Mouse (Mus musculus) MEL (cell line): Measurements from ENCODE around the gene Bcl2l1. TPM values are rescaled to one million over a fixed set of nuclear protein-coding genes. Genes with fewer than 3 reads are reported as not detected.

Experiments used
- DNase-seq: peaks from one replicate; pipeline ENCODE4 v3.0.0; 2011; ENCODE audit warnings: low read depth, low spot score
- H3K27ac ChIP-seq: 2 replicates; pipeline ENCODE4 v1.5.1; 2012; ENCODE audit warnings: low read depth, mild to moderate bottlenecking, control low read depth, low read length, moderate library complexity; ENCODE audit not compliant: control insufficient read depth
- H3K27me3 ChIP-seq, 2 experiments: fragments of 150-350 bp in 1 of 2; sonication (generic) in 1 of 2; 2 replicates each; pipeline ENCODE4 v1.6.1; 2012; ENCODE audit warnings: low read length in 2 of 2, mild to moderate bottlenecking in 2 of 2, improper control_type of control experiment in 1 of 2, moderate library complexity in 1 of 2; ENCODE audit not compliant: insufficient read depth in 2 of 2, control insufficient read depth in 1 of 2
- H3K36me3 ChIP-seq, 2 experiments: 2 replicates each; pipeline ENCODE4 v1.6.1; 2012 to 2014; ENCODE audit warnings: low read length in 2 of 2, improper control_type of control experiment in 1 of 2, inconsistent platforms in 1 of 2, mild to moderate bottlenecking in 1 of 2; ENCODE audit not compliant: insufficient read depth in 2 of 2, control insufficient read depth in 1 of 2
- H3K4me1 ChIP-seq, 2 experiments: fragments of 150-350 bp in 1 of 2; sonication (generic) in 1 of 2; 2 replicates each; pipeline ENCODE4 v1.6.1; 2012; ENCODE audit warnings: low read length in 2 of 2, improper control_type of control experiment in 1 of 2, mild to moderate bottlenecking in 1 of 2; ENCODE audit not compliant: insufficient read depth in 2 of 2, control insufficient read depth in 1 of 2
- H3K4me3 ChIP-seq, 2 experiments: fragments of 150-350 bp in 1 of 2; sonication (generic) in 1 of 2; 2 replicates each; pipeline ENCODE4 v1.5.1; 2012; ENCODE audit warnings: low read depth in 2 of 2, low read length in 2 of 2, mild to moderate bottlenecking in 2 of 2, moderate library complexity in 2 of 2, control low read depth in 1 of 2, improper control_type of control experiment in 1 of 2; ENCODE audit not compliant: control insufficient read depth in 1 of 2, insufficient read depth in 1 of 2
- H3K79me2 ChIP-seq: 2 replicates; pipeline ENCODE4 v1.6.1; 2012; ENCODE audit warnings: mild to moderate bottlenecking, low read length, moderate library complexity; ENCODE audit not compliant: control insufficient read depth, poor library complexity, insufficient read depth
- H3K9ac ChIP-seq: 2 replicates; pipeline ENCODE4 v1.6.1; 2012; ENCODE audit warnings: low read depth, mild to moderate bottlenecking, control low read depth, low read length, moderate library complexity; ENCODE audit not compliant: control insufficient read depth, poor library complexity, severe bottlenecking
- H3K9me3 ChIP-seq: fragments of 150-350 bp; sonication (generic); replicated peaks from 2 replicates; pipeline ENCODE4 v1.6.1; 2012; ENCODE audit warnings: mild to moderate bottlenecking, low read length, improper control_type of control experiment, moderate library complexity; ENCODE audit not compliant: insufficient read depth
- BHLHE40 ChIP-seq: IDR thresholded peaks from 2 replicates; pipeline ENCODE4 v1.6.1; 2012; ENCODE audit warnings: low read depth, mild to moderate bottlenecking, inconsistent platforms, low read length, improper control_type of control experiment, borderline replicate concordance
- E2F4 ChIP-seq: IDR thresholded peaks from 2 replicates; pipeline ENCODE4 v1.6.1; 2011; ENCODE audit warnings: low read depth, low read length, improper control_type of control experiment, borderline replicate concordance
- ELF1 ChIP-seq: IDR thresholded peaks from 2 replicates; pipeline ENCODE4 v1.6.1; 2014; ENCODE audit warnings: low read depth, mild to moderate bottlenecking, inconsistent platforms, low read length, improper control_type of control experiment, moderate library complexity
- EP300 ChIP-seq, 2 experiments: IDR thresholded peaks; 2 replicates each; pipeline ENCODE4 v1.6.1; 2011; ENCODE audit warnings: improper control_type of control experiment in 2 of 2, low read length in 2 of 2, low read depth in 1 of 2, mild to moderate bottlenecking in 1 of 2
- ETS1 ChIP-seq: IDR thresholded peaks from 2 replicates; pipeline ENCODE4 v1.6.1; 2012; ENCODE audit warnings: low read depth, mild to moderate bottlenecking, inconsistent platforms, low read length, improper control_type of control experiment, moderate library complexity
- GATA1 ChIP-seq: IDR thresholded peaks from 2 replicates; pipeline ENCODE4 v1.6.1; 2011; ENCODE audit warnings: low read depth, low read length, improper control_type of control experiment
- HCFC1 ChIP-seq: IDR thresholded peaks from 2 replicates; pipeline ENCODE4 v1.6.1; 2012; ENCODE audit warnings: low read depth, mild to moderate bottlenecking, inconsistent platforms, low read length, improper control_type of control experiment, moderate library complexity
- KAT2A ChIP-seq: conservative IDR thresholded peaks from 2 replicates; pipeline ENCODE4 v1.6.1; 2012; ENCODE audit warnings: low read depth, low read length, improper control_type of control experiment, inconsistent platforms
- MAFK ChIP-seq: IDR thresholded peaks from 2 replicates; pipeline ENCODE4 v1.6.1; 2011; ENCODE audit warnings: low read depth, mild to moderate bottlenecking, low read length, improper control_type of control experiment, borderline replicate concordance
- MAZ ChIP-seq: IDR thresholded peaks from 2 replicates; pipeline ENCODE4 v1.6.1; 2012; ENCODE audit warnings: low read depth, mild to moderate bottlenecking, inconsistent platforms, low read length, improper control_type of control experiment
- MEF2A ChIP-seq: IDR thresholded peaks from 2 replicates; pipeline ENCODE4 v1.6.1; 2014; ENCODE audit warnings: low read depth, mild to moderate bottlenecking, inconsistent platforms, low read length, improper control_type of control experiment; ENCODE audit not compliant: poor library complexity, insufficient replicate concordance, severe bottlenecking; ENCODE audit errors: extremely low read depth
- MXI1 ChIP-seq: IDR thresholded peaks from 2 replicates; pipeline ENCODE4 v1.6.1; 2011; ENCODE audit warnings: mild to moderate bottlenecking, low read depth, low read length, improper control_type of control experiment
- MYB ChIP-seq: IDR thresholded peaks from 2 replicates; pipeline ENCODE4 v1.6.1; 2011; ENCODE audit warnings: mild to moderate bottlenecking, low read depth, low read length, improper control_type of control experiment
- MYC ChIP-seq: IDR thresholded peaks from 2 replicates; pipeline ENCODE4 v1.6.1; 2011; ENCODE audit warnings: low read depth, mild to moderate bottlenecking, low read length, improper control_type of control experiment, moderate library complexity
- NELFE ChIP-seq: IDR thresholded peaks from 2 replicates; pipeline ENCODE4 v1.6.1; 2011; ENCODE audit warnings: low read depth, low read length, improper control_type of control experiment
- NRF1 ChIP-seq: IDR thresholded peaks from 2 replicates; pipeline ENCODE4 v1.6.1; 2014; ENCODE audit warnings: low read depth, mild to moderate bottlenecking, inconsistent platforms, low read length, improper control_type of control experiment, moderate library complexity; ENCODE audit not compliant: poor library complexity, insufficient read depth, severe bottlenecking
- POLR2AphosphoS2 ChIP-seq: IDR thresholded peaks from 2 replicates; pipeline ENCODE4 v1.6.1; 2011; ENCODE audit warnings: low read length, improper control_type of control experiment
- RAD21 ChIP-seq: IDR thresholded peaks from 2 replicates; pipeline ENCODE4 v1.6.1; 2011; ENCODE audit warnings: mild to moderate bottlenecking, low read depth, low read length, improper control_type of control experiment
- RCOR1 ChIP-seq: IDR thresholded peaks from 2 replicates; pipeline ENCODE4 v1.6.1; 2012; ENCODE audit warnings: low read depth, mild to moderate bottlenecking, inconsistent platforms, low read length, improper control_type of control experiment
- TAL1 ChIP-seq: IDR thresholded peaks from 2 replicates; pipeline ENCODE4 v1.6.1; 2012; ENCODE audit warnings: mild to moderate bottlenecking, inconsistent platforms, low read length, moderate library complexity, mixed read lengths
- TBP ChIP-seq: IDR thresholded peaks from 2 replicates; pipeline ENCODE4 v1.8.0; 2011; ENCODE audit warnings: low read depth, low read length, improper control_type of control experiment
- TCF12 ChIP-seq: IDR thresholded peaks from 2 replicates; pipeline ENCODE4 v1.6.1; 2014; ENCODE audit warnings: low read depth, mild to moderate bottlenecking, inconsistent platforms, low read length, improper control_type of control experiment, moderate library complexity
- UBTF ChIP-seq: IDR thresholded peaks from 2 replicates; pipeline ENCODE4 v1.6.1; 2012; ENCODE audit warnings: low read depth, mild to moderate bottlenecking, inconsistent platforms, low read length, improper control_type of control experiment, moderate library complexity, borderline replicate concordance; ENCODE audit not compliant: insufficient read depth
- USF2 ChIP-seq, 2 experiments: IDR thresholded peaks; 2 replicates each; pipeline ENCODE4 v1.6.1; 2011 to 2012; ENCODE audit warnings: improper control_type of control experiment in 2 of 2, low read length in 2 of 2, borderline replicate concordance in 1 of 2, inconsistent platforms in 1 of 2, low read depth in 1 of 2, mild to moderate bottlenecking in 1 of 2; ENCODE audit not compliant: insufficient read depth in 1 of 2
- ZC3H11A ChIP-seq: IDR thresholded peaks from 2 replicates; pipeline ENCODE4 v1.6.1; 2012; ENCODE audit warnings: low read depth, mild to moderate bottlenecking, inconsistent platforms, low read length, improper control_type of control experiment
- ZNF384 ChIP-seq: IDR thresholded peaks from 2 replicates; pipeline ENCODE4 v1.6.1; 2012; ENCODE audit warnings: low read depth, mild to moderate bottlenecking, inconsistent platforms, low read length, improper control_type of control experiment
- polyA plus RNA-seq, 2 experiments: library from polyadenylated mRNA; stranded (reverse) in 1 of 2; unstranded in 1 of 2; fragments of >175 nt in 1 of 2; fragments of >200 nt in 1 of 2; gene quantifications; 2 replicates each; pipeline versions ENCODE4 v1.2.1 to v1.2.4; 2012; ENCODE audit warnings: low replicate concordance in 2 of 2, low read depth in 1 of 2; ENCODE audit not compliant: insufficient read length in 2 of 2, insufficient read depth in 1 of 2, missing spikeins in 1 of 2
- total RNA-seq: library from RNA; depleted of rRNA; stranded (reverse); fragments of 300-350 nt; gene quantifications from 2 replicates; pipeline ENCODE4 v1.2.3, GENCODE M21; 2012

The Bcl2l1 gene
- total and polyA plus RNA-seq, 3 experiments = 6.5 to 23.9 TPM; not detected in 1

DNA sequence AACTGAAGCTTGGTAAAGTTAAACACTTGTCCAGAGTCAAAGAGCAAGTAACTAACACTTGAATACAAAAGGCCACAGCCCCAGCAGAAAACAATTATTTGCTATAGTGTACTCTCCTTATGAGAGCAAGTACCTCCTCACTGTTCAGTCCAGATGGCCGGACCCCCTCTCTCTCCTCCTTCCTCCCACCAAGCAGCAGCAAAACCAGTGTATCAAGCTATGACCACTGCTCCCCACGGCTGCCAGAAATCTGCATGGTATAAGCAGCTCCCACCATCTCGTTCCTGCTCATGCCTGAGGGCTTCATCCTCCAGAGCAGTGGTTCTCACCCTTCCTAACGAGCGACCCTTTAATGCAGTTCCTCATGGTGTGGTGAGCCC lies 26.4 kb downstream of the Bcl2l1 start:
- peaks cover 7 to 17% of the 10 kb centered on the region in 2 experiments for H3K4me1 ChIP-seq
- no peak overlapping the region for H3K9ac ChIP-seq
- no peak overlapping the region for H3K4me3 ChIP-seq
- H3K36me3 ChIP-seq = peaks cover 0 to 15% of the 10 kb centered on the region in 2 experiments; a peak in 2 of 4 replicates
- no peaks in the 10 kb centered on the region for H3K79me2 ChIP-seq
- H3K27me3 ChIP-seq = no peaks in the 10 kb centered on the region
- no peak for DNase-seq
- TF ChIP-seq ZNF384 = no peak
- peak overlapping the region; percentile 7; the same call in 1 of the 2 replicates for H3K27ac ChIP-seq
- H3K9me3 ChIP-seq = no peaks in the 10 kb centered on the region

DNA sequence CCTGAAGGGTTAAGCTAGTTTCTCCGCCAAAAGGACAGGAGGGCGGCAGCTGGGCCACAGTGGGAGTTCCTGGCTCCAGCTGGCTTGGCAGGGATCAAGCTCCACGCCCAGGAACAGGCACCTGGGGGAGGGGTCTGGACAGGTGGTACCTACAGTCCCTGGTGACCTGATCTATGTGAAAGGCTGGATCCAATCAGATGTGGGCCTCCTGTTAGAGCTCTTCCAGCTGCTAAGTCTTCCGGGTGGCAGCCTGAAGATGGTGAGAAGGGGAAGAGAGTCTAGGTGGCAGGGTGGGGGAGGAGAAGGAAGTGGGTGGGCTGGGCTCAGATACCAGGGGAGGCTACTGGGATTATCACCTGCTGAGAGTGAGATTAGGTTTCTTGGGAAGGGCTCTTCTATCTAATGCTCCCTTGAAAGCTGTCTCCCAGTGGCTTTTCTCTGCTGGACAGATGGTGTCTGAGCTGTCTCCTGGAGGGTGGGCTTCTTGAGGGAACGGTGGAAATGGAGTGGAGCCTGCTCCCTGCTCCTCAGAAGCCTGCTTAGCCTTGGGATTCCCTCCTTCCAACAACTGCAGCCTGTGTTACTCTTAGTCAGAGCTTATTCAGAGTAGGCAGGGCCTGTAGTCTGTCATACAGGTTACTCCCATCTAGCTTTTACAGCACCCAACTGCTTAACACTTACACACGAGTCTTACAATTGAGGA lies 27.0 kb downstream of the Bcl2l1 start:
- peak; percentile 53 for DNase-seq
- no peaks in the 10 kb centered on the region for H3K9me3 ChIP-seq
- H3K27me3 ChIP-seq = no peaks in the 10 kb centered on the region
- peak overlapping the region; percentile 7 for H3K27ac ChIP-seq
- no peaks in the 10 kb centered on the region for H3K79me2 ChIP-seq
- peaks cover 0 to 15% of the 10 kb centered on the region in 2 experiments; a peak in 2 of 4 replicates for H3K36me3 ChIP-seq
- H3K9ac ChIP-seq = 0 out of 2 replicates have a peak overlapping the region, but pooled peaks have one; percentile 7
- 0 out of 4 replicates have a peak overlapping the region, but pooled peaks of 1 of the 2 experiments have one; percentile 7 for H3K4me3 ChIP-seq
- peaks cover 7 to 17% of the 10 kb centered on the region in 2 experiments for H3K4me1 ChIP-seq
- TF ChIP-seq MAZ (0 out of 2 replicates have a peak, but pooled peaks have one; percentile 27), ETS1 (0 out of 2 replicates have a peak, but pooled peaks have one; percentile 12), EP300 (IDR thresholded peaks at IDR 0.05; ENCODE audit: low read depth in 1 of 2, low read length in 2 of 2) (peak in 1 of 2 experiments; percentile 45; a peak in 2 of 4 replicates), BHLHE40 (no peak), MYC (no peak), NELFE (no peak), TAL1 (peak; percentile 16), ZNF384 (no peak), RAD21 (no peak), E2F4 (no peak), TCF12 (no peak), MEF2A (no peak), RCOR1 (peak; percentile 60; the same call in 1 of the 2 replicates), ELF1 (peak; percentile 68), GATA1 (peak; percentile 57), MXI1 (no peak), TBP (0 out of 2 replicates have a peak, but pooled peaks have one; percentile 23), MAFK (no peak), POLR2AphosphoS2 (no peak), NRF1 (no peak), ZC3H11A (no peak), KAT2A (no peak), UBTF (no peak), USF2 (IDR thresholded peaks at IDR 0.05; ENCODE audit: borderline replicate concordance in 1 of 2, insufficient read depth in 1 of 2, low read depth in 1 of 2, low read length in 2 of 2) (no peak), HCFC1 (no peak), MYB (no peak)
- TF ChIP-seq, all 39 proteins: peak for 8
